Mouse (Mus musculus): ENCODE results near the gene Gm11172. TPM values are rescaled to one million over a fixed set of nuclear protein-coding genes. Genes with fewer than 3 reads are reported as not detected.

Gm11172 gene
- polyA plus RNA-seq, 1 experiment from 2014 or later, result not detected

- no peak for TF ChIP-seq CTCF (IDR thresholded peaks at IDR 0.05; ENCODE audit: low read depth)
- H3K9me3 ChIP-seq (ENCODE audit: low read depth, low read length), result no peaks in the 10 kb centered on the region
- no peak overlapping the region for H3K4me2 ChIP-seq
- H3K27me3 ChIP-seq (ENCODE audit: insufficient read depth, low read length), result no peaks in the 10 kb centered on the region
- H3K36me3 ChIP-seq (ENCODE audit: insufficient read depth), result no peaks in the 10 kb centered on the region
- 58% methylated on average over 19 of the region's 19 CpGs for WGBS
- H3K9ac ChIP-seq, result no peak overlapping the region
- H3K27ac ChIP-seq (ENCODE audit: low read depth), result no peak overlapping the region
- no peak overlapping the region for H3K4me3 ChIP-seq (ENCODE audit: low read depth, low read length)
- H3K4me1 ChIP-seq (ENCODE audit: insufficient read depth), result no peaks in the 10 kb centered on the region
- no peak for ATAC-seq (ENCODE audit: insufficient read depth)
- no peak for DNase-seq
Measured at GRCm38 (mm10) chr16:10771769-10772510, 40.8 kb upstream of the Gm11172 start.

- Histone ChIP-seq H3K4me1 (ENCODE audit: insufficient read depth) (0 out of 2 replicates have a peak, but pooled peaks cover 3% of the 10 kb centered on the region), H3K9me3 (ENCODE audit: low read depth, low read length) (no peaks in the 10 kb centered on the region), H3K27me3 (ENCODE audit: insufficient read depth, low read length) (no peaks in the 10 kb centered on the region), H3K36me3 (ENCODE audit: insufficient read depth) (no peaks in the 10 kb centered on the region), H3K4me2 (no peak overlapping the region), H3K27ac (ENCODE audit: low read depth) (no peak overlapping the region), H3K4me3 (ENCODE audit: low read depth, low read length) (no peak overlapping the region), H3K9ac (no peak overlapping the region)
- no peak for TF ChIP-seq CTCF (IDR thresholded peaks at IDR 0.05; ENCODE audit: low read depth)
- DNase-seq (no peak), ATAC-seq (ENCODE audit: insufficient read depth) (no peak)
- 78% methylated on average over 8 of the region's 8 CpGs for WGBS
Measured at GRCm38 (mm10) chr16:10773543-10773942, 39.2 kb upstream of the Gm11172 start.

- TF ChIP-seq CTCF (IDR thresholded peaks at IDR 0.05; ENCODE audit: low read depth), result no peak
- Histone ChIP-seq H3K9me3 (ENCODE audit: low read depth, low read length) (no peaks in the 10 kb centered on the region), H3K27me3 (ENCODE audit: insufficient read depth, low read length) (no peaks in the 10 kb centered on the region), H3K27ac (ENCODE audit: low read depth) (no peak overlapping the region), H3K9ac (no peak overlapping the region), H3K4me1 (ENCODE audit: insufficient read depth) (0 out of 2 replicates have a peak, but pooled peaks cover 3% of the 10 kb centered on the region), H3K36me3 (ENCODE audit: insufficient read depth) (no peaks in the 10 kb centered on the region), H3K4me2 (no peak overlapping the region), H3K4me3 (ENCODE audit: low read depth, low read length) (no peak overlapping the region)
- ATAC-seq (ENCODE audit: insufficient read depth), result no peak
- WGBS, result 29% methylated on average over 4 of the region's 4 CpGs
- DNase-seq, result no peak
Measured at GRCm38 (mm10) chr16:10774726-10775125, 38.0 kb upstream of the Gm11172 start.

- Histone ChIP-seq H3K9ac (no peak overlapping the region), H3K27me3 (ENCODE audit: insufficient read depth, low read length) (no peaks in the 10 kb centered on the region), H3K4me2 (no peak overlapping the region), H3K4me1 (ENCODE audit: insufficient read depth) (0 out of 2 replicates have a peak, but pooled peaks cover 5% of the 10 kb centered on the region), H3K27ac (ENCODE audit: low read depth) (no peak overlapping the region), H3K9me3 (ENCODE audit: low read depth, low read length) (no peaks in the 10 kb centered on the region), H3K4me3 (ENCODE audit: low read depth, low read length) (no peak overlapping the region), H3K36me3 (ENCODE audit: insufficient read depth) (no peaks in the 10 kb centered on the region)
- no peak for DNase-seq
- TF ChIP-seq CTCF (IDR thresholded peaks at IDR 0.05; ENCODE audit: low read depth), result no peak
- WGBS, result 26% methylated on average over 7 of the region's 7 CpGs
- ATAC-seq (ENCODE audit: insufficient read depth), result no peak
Measured at GRCm38 (mm10) chr16:10776322-10776721, 36.4 kb upstream of the Gm11172 start.

- no peak for DNase-seq
- no peak for TF ChIP-seq CTCF (IDR thresholded peaks at IDR 0.05; ENCODE audit: low read depth)
Measured at GRCm38 (mm10) chr16:10777579-10778160, 35.0 kb upstream of the Gm11172 start.

GRCm38 (mm10) chr16:10780631-10781120 lies 32.0 kb upstream of the Gm11172 start:
- peak overlapping the region; percentile 9; the same call in 1 of the 2 replicates for H3K27ac ChIP-seq (ENCODE audit: low read depth)
- WGBS, result 58% methylated on average over 5 of the region's 5 CpGs
- ATAC-seq (ENCODE audit: insufficient read depth) (no peak), DNase-seq (no peak)
- H3K27me3 ChIP-seq (ENCODE audit: insufficient read depth, low read length), result no peaks in the 10 kb centered on the region
- H3K4me2 ChIP-seq, result no peak overlapping the region
- H3K4me3 ChIP-seq (ENCODE audit: low read depth, low read length), result no peak overlapping the region
- peaks cover 19% of the 10 kb centered on the region for H3K4me1 ChIP-seq (ENCODE audit: insufficient read depth)
- no peaks in the 10 kb centered on the region for H3K9me3 ChIP-seq (ENCODE audit: low read depth, low read length)
- H3K36me3 ChIP-seq (ENCODE audit: insufficient read depth), result no peaks in the 10 kb centered on the region
- TF ChIP-seq CTCF (IDR thresholded peaks at IDR 0.05; ENCODE audit: low read depth), result no peak
- no peak overlapping the region for H3K9ac ChIP-seq

More at GRCm38 (mm10) chr16:10777579-10778160, 35.0 kb upstream of the Gm11172 start:
- H3K4me3 ChIP-seq (ENCODE audit: low read depth, low read length), result no peak overlapping the region
- no peak overlapping the region for H3K27ac ChIP-seq (ENCODE audit: low read depth)
- H3K27me3 ChIP-seq (ENCODE audit: insufficient read depth, low read length), result no peaks in the 10 kb centered on the region
- no peaks in the 10 kb centered on the region for H3K36me3 ChIP-seq (ENCODE audit: insufficient read depth)
- H3K4me2 ChIP-seq, result no peak overlapping the region
- WGBS, result 55% methylated on average over 5 of the region's 5 CpGs
- peaks cover 12% of the 10 kb centered on the region for H3K4me1 ChIP-seq (ENCODE audit: insufficient read depth)
- no peak overlapping the region for H3K9ac ChIP-seq
- ATAC-seq (ENCODE audit: insufficient read depth), result no peak
- H3K9me3 ChIP-seq (ENCODE audit: low read depth, low read length), result no peaks in the 10 kb centered on the region

- H3K27ac ChIP-seq (ENCODE audit: low read depth), result peak overlapping the region; percentile 84
- no peaks in the 10 kb centered on the region for H3K9me3 ChIP-seq (ENCODE audit: low read depth, low read length)
- H3K4me1 ChIP-seq (ENCODE audit: insufficient read depth), result peaks cover 24% of the 10 kb centered on the region
- H3K27me3 ChIP-seq (ENCODE audit: insufficient read depth, low read length), result no peaks in the 10 kb centered on the region
- H3K4me3 ChIP-seq (ENCODE audit: low read depth, low read length), result peak overlapping the region; percentile 70; the same call in 1 of the 2 replicates
- DNase-seq (peak; percentile 72), ATAC-seq (ENCODE audit: insufficient read depth) (no peak)
- no peaks in the 10 kb centered on the region for H3K36me3 ChIP-seq (ENCODE audit: insufficient read depth)
- 0 out of 2 replicates have a peak overlapping the region, but pooled peaks have one; percentile 32 for H3K9ac ChIP-seq
- peak overlapping the region; percentile 98 for H3K4me2 ChIP-seq
- TF ChIP-seq CTCF (IDR thresholded peaks at IDR 0.05; ENCODE audit: low read depth), result no peak
- 36% methylated on average over 9 of the region's 9 CpGs for WGBS
Measured at GRCm38 (mm10) chr16:10781862-10782371, 30.8 kb upstream of the Gm11172 start.
